Mouse (Mus musculus): ENCODE measurements around the gene Pitpnm3.

Pitpnm3 gene

GRCm38 (mm10) chr11:72095994-72096393 lies 39.6 kb downstream of the Pitpnm3 start:
- in situ Hi-C loops (cut with MseI, MboI): no loop called here

DNA sequence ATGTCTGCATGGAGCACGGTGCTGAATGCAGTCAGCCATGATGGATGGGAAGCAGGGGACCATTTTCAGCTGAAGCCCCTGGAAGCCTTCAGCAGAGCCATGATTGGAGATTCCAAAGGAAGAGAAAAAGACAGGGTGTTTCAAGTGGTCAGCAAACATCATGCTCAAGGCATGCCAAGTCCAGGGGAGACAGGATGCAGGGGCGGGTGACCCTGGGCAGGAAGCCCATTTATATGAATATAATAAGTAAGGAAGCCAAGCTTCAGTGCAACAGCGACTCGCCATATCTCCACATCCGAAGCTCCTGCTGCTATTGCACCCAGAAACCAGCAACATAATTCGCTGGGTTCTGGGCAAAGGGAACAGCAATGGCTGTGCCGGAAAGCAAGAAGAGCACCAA lies 41.1 kb downstream of the Pitpnm3 start:
- in situ Hi-C loops (cut with MseI, MboI): no loop called here

DNA sequence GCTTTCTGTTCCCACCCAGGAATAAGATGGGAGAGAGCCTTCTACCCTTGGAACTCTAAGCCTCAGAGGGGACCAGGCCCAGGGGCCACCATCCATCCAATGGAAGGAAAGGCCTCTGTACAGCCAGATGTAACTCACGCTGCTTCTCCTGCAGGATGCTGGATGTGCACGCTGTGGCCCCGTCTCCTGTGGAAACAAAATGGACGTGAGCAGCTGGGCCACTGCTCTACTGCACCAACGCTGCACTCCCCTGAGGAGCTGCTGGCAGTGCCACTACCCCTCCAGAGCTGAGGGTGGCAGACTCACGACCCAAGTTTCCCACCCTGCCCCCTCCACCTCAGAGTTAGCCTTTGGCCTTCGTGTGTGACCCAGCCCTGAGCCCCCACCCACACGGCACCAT lies 43.2 kb downstream of the Pitpnm3 start:
- in situ Hi-C loops (cut with MseI, MboI): no loop called here

DNA sequence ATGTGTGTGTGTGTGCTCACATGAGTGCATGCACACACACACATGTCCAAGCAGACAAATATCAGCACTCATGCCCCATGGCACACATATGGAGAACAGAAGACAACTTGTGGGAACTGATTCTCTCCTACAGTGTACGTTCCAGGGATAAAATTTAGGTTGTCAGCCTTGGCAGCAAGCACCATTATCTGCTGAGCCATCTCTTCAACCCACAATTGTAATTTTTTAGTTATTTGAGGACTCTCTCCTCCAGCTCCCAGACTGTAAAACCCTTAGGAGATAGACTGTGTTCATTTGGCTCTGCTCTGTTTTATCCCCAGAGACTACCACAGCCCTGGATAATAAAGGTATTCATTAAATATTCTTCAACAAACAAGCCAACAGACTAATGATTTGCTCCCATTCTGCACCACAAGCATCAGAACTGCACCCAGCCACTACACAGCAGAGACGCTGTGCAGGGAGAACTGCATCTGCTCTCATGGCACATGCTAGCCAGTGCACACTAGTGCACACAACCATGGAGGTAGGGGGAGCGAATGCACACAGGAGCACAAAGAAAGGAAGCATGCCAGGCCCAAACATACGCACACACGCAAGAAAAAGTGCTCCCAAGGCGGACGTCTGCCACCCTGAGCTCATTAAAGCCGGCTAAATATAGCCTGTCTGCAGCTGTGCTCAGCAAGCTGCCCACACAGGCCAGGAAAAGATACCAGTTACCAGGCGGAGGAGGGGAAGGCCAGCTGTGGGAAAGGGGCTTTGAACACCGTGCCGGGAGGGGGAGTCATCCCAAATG lies 49.1 kb downstream of the Pitpnm3 start:
- in situ Hi-C loops (cut with MseI, MboI): no loop called here

- in situ Hi-C loops (cut with MseI, MboI): no loop called here
Observed at GRCm38 (mm10) chr11:72084337-72084736, 51.2 kb downstream of the Pitpnm3 start.

DNA sequence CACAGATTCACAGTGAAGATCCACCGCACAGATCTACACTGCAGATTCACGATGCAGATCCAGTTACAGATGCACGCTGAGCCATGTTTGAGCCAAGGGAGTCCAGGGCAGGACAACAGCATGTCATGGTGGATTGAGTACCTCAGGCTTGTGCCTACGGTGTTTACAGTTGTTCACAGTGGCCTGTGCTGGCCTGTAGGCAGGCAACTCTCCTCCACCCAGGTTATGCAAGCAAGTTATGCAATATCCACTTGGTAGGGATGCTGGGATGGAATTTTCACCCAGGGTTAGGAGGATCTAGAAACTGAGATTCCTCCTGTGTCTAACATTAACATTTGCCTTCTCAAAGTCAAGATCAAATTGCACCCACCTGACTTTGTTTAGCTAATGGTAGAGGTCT lies 53.0 kb downstream of the Pitpnm3 start:
- in situ Hi-C loops (cut with MseI, MboI): no loop called here

DNA sequence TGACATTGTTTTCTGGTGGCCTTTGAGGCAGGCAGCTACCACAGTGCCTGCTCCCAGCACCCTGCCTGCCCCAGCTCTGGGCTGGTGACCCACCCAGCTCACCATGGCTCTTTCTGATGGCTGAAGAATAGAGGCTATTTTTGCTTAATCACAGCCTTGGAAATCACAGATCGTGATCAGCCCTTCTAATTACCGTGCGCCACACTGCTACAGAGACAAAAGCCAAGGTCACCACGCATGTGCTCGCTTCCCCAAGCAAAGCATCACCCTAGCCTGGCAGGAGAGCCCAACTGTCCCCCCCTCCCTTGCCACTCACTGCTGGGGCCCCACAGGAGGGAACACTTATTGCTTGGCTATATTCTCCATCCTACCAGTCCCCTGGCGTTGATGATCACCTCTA lies 55.1 kb downstream of the Pitpnm3 start:
- in situ Hi-C loops (cut with MseI, MboI): no loop called here

- in situ Hi-C loops (cut with MseI, MboI): no loop called here
Observed at GRCm38 (mm10) chr11:72078647-72079046, 56.9 kb downstream of the Pitpnm3 start.

DNA sequence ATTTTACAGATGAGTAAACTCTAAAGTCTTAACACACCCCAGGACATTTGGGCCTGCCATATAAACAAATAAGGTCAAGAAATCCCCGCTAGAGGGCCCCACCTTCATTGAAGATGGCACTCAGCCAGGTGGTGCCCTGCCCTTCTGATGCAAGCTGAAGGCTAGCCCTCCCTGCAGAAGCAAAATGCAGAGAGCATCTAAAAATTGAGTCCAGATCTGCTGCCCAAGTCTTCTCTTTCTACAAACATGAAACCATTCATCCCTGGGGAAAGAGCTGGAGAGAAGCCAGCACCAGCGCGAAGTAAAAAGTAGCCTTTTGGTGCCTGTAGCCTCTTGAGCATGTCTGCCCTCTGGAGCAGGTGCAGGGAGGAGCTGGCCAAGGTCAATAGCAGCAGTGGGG lies 57.5 kb downstream of the Pitpnm3 start:
- in situ Hi-C loops (cut with MseI, MboI): no loop called here

- in situ Hi-C loops (cut with MseI, MboI): no loop called here
Observed at GRCm38 (mm10) chr11:72074230-72074629, 61.3 kb downstream of the Pitpnm3 start.

DNA sequence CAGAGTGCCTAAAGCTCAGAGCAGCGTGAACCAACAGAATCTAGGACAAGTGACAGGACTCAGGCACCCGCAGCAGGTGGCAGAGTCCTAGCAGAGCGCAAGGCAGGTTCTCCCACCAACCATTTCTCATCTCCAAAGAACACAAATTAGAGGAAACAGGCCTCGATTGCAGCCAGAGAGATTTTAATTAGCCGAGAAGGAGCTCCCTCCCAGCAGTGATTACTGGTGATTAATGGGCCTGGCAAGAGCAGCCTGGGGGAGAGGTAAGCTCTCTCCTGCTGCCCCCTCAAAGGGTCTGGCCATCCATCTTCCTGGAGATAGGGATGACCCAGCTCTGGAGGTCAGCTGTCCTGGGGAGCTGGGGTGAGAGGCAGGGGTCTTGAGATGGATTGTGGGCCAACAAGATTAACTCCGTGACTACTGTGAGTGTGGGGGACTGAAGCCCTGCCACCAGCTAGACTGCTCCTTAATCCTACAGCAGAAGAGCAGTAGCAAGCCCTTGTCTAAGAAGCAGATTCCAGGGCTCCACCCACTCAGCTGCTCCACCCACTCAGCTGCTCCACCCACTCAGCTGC lies 63.2 kb downstream of the Pitpnm3 start:
- in situ Hi-C loops (cut with MseI, MboI): no loop called here

DNA sequence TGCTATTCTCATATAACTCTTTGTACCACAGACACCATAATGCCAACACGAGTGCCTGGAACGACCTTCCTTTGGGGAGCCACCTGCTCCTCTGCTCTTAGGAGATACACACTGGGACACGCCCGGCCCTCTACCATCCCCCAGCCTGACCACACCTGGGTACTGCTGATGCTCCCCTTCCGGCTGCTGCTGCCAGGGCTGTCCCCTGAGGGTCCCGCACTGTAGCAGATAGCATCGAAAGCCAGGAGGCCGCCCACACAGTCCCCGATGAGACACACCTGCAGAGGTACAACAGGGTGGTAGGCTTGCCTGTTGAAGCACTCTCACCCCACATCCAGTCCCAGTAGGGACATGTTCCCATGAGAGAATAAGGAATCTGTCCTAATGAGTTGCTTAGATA lies 64.8 kb downstream of the Pitpnm3 start:
- in situ Hi-C loops (cut with MseI, MboI): no loop called here

DNA sequence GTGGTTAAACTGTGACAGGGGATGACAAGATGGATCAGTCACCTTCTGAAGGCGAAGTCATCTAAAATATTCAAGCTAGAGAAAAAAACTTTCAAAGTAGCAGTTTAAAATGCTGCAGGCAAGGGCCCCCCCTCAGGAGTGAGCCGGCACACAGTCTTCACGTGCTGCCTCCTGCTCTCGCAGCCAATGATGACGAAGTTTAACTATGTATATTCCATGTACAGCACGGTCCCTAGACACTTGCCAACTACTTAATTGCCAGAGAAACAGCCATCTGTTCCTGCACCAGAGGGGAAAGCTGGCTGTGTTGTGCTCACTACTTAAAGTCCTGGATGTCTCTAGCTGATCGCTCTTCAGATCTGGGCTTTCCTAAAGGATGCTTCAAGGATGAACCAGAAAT lies 67.6 kb downstream of the Pitpnm3 start:
- in situ Hi-C loops (cut with MseI, MboI): no loop called here

- in situ Hi-C loops (cut with MseI, MboI): no loop called here
Observed at GRCm38 (mm10) chr11:72067326-72067725, 68.3 kb downstream of the Pitpnm3 start.

DNA sequence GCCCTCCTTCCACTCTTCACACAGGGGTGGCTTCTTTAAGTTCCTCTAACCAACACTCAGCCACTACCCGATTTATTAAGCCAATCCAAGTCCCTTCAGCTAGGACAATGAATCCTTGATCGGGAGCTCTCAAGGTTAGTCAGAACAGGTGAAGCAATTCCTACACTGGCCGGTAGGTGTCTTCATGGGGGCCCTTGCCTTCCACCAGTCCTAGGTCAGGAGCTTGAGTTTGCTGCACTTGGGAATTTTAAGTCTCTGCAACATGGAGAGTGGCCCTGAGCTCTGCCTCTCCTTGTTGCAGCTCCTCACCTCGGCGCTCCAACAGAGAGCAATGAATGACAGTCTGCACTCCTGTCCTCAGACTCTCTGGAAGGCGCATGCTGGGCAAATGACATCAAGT lies 69.2 kb downstream of the Pitpnm3 start:
- in situ Hi-C loops (cut with MseI, MboI): no loop called here

- in situ Hi-C loops (cut with MseI, MboI): no loop called here
Observed at GRCm38 (mm10) chr11:72065103-72065502, 70.5 kb downstream of the Pitpnm3 start.

DNA sequence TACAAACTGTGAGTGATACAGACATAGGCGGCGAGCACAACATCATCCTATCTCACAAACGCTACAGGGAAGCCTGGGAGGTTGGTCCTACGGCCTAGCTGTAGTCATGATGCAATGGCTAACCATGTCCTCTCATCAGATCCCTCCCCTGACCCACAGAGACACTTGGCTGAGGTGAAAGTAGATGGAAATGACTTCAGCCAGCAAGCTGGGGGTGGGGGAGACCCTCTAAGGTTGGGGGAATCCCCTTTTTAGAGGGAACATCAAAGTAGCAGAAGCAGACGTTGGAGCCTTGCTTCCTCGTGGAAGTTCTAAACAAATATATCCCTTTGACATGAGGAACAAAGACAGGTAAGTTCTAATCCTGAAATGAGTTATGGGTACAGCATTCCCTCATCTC lies 71.2 kb downstream of the Pitpnm3 start:
- in situ Hi-C loops (cut with MseI, MboI): no loop called here

DNA sequence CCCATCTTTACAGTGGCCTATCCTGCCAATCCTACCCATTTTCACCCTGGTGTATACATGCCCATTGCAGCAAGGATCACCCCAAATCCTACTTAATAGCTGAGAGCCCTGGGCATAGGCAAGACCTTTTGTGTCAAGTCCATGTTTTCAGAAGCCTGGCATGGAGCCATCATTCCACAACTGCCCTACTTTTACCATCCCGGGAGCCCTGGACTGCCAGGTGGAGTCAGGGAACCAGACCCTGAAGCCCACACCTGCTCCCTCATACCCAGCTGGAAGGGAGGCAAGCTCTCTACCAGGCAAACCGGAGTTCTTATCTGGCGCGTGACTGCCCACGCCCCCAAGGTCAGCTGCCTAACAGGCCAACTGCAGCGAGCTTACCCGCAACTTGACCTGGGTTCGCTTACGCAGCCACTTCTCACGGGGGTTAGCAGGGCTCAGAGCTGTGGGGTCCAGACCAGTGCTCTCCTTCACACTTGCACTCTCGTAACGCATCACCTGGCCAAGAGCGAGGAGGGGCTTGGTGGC lies 74.4 kb downstream of the Pitpnm3 start:
- in situ Hi-C loops (cut with MseI, MboI): no loop called here

DNA sequence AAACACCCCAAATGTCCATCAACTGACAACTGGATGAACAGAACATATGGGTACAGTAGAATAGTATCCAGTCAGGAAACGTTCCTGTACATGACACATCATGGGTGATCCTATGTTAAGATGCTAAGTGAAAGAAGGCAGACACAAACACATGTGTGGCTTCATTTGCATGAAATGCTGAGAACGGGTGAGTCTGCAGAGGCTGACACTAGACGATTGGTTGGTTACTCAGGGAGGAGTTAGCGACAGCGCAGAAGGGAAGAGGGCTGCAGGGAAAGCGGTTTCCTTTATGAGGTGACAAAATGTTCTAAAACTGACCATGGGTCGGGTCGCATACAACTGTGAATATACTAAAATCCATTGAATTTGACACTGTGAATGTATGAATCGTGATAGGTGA lies 75.2 kb downstream of the Pitpnm3 start:
- in situ Hi-C loops (cut with MseI, MboI): no loop called here

- in situ Hi-C loops (cut with MseI, MboI): loop anchor here in 1 of 2 experiments (10.0 kb wide), 1 partner anchor 108 kb away; no protein-coding TSS in a partner anchor
Observed at GRCm38 (mm10) chr11:72057166-72057565, 78.4 kb downstream of the Pitpnm3 start.

DNA sequence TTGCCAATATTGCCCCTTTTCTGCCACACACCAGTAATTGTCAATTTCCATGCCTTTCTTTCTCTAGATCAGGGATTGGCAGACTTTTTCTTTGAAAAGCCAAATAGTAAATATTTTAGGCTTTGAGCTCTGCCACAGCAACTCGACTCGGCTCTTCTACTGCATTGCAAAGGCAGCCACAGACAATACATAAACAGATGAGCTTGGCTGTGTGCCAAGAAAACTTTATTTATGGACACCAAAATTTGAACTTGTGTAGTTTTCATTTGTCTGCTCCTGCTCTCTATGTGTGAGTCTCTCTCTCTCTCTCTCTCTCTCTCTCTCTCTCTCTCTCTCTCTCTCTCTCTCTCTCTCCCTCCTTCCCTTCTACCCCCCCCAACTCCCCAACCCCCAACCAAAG lies 80.4 kb downstream of the Pitpnm3 start:
- in situ Hi-C loops (cut with MseI, MboI): loop anchor here in 1 of 2 experiments (10.0 kb wide), 1 partner anchor 110 kb away; no protein-coding TSS in a partner anchor

DNA sequence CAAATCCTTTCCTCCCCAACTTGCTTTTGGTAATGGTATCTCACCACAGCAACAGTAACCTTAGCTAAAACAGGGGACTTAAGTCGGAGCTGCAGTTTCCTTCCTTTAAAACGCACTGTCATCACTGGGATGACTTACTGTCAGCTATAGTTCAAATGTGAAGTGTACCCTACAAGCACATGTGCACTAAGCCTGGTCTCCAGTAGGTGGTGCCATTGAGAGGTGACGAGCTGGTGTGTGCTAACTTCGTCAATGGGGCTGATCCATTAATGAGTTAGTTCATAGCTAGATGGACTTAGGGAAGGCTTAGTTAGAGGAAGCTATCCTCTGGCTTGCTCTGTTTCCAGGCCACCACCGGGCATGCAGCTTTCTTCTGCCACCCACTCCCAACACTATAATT lies 82.9 kb downstream of the Pitpnm3 start:
- in situ Hi-C loops (cut with MseI, MboI): loop anchor here in 1 of 2 experiments (10.0 kb wide), 1 partner anchor 112 kb away; no protein-coding TSS in a partner anchor

GRCm38 (mm10) chr11:72052221-72052620 lies 83.4 kb downstream of the Pitpnm3 start:
- in situ Hi-C loops (cut with MseI, MboI): loop anchor here in 1 of 2 experiments (10.0 kb wide), 1 partner anchor 113 kb away; no protein-coding TSS in a partner anchor

Data from mouse trophoblast stem cell (cell line).